Mouse (Mus musculus): ENCODE data around the gene Galr2. TPM values are rescaled to one million over a fixed set of nuclear protein-coding genes. Genes with fewer than 3 reads are reported as not detected.
"Not testable (repeated sequence)": the region's sequence is repeated elsewhere in the genome, so short reads cannot be mapped to it uniquely, and the experiment has no call there.

Gene Galr2
- total RNA-seq, 1 experiment = 1.8 TPM

DNA sequence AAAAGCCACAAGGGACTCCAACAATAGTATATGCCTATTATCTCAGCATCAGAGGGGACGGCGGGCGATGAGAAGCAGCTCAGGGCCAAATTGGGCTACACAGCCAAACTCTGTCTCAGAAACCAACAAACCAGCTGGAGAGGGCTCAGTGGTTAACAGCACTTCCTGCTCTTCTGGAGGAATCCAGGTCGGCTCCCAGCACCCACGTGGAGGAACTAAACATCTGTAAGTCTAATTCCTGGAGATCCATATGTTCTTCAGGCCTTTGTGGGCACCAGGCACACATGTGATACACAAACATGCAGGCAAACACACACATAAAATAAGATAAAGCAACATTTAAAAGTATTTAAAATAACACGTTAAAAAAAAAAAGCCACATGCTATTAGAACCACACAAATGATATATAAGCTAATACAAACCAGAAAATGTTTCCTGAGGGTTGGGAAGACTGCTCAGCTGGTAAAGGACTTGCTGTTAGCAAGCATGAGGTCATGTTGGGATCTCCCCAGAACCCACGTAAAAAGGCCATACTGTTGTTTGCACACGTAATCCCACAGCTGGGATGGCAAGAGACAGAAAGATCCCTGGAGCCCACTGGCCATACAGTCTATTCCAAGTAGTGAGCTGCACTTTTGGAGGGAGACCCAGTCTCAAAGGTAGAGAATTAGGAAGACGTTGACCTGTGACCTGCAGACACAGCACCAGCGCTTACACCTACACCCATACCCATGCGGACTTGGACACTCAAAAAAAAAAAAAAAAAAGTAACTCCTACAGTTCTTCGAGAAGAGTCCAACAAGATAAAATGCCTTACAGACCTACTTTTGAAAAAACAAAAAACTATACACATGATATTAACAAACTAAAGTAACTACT lies 7.9 kb upstream of the Galr2 start:
- in situ Hi-C loops (cut with MboI; ENCODE audit: low sequenced_read_pairs in 2 of 2, unreplicated experiment in 2 of 2) = no loop called here
- peak overlapping the region; percentile 16; the same call in 1 of the 2 replicates for H3K9ac ChIP-seq (ENCODE audit: insufficient read depth, low read depth, low read length, poor library complexity, severe bottlenecking)
- H3K9me3 ChIP-seq (ENCODE audit: control insufficient read depth, insufficient read depth, low read depth, low read length) = no peaks in the 10 kb centered on the region
- peaks cover 0 to 2% of the 10 kb centered on the region in 2 experiments; a peak in 1 of 4 replicates for H3K4me1 ChIP-seq (ENCODE audit: control insufficient read depth in 2 of 2, insufficient read depth in 2 of 2, low read length in 2 of 2, poor library complexity in 1 of 2)
- peak overlapping the region; percentile 69 to 86 for H3K4me3 ChIP-seq (ENCODE audit: insufficient read depth in 1 of 2, low read depth in 1 of 2, low read length in 2 of 2, poor library complexity in 1 of 2, severe bottlenecking in 1 of 2)
- no peak overlapping the region for H3K27ac ChIP-seq (ENCODE audit: insufficient read depth, low read depth, low read length, poor library complexity, severe bottlenecking)
- no peak for DNase-seq (ENCODE audit: low read depth, low spot score)
- peaks cover 14% of the 10 kb centered on the region for H3K36me3 ChIP-seq (ENCODE audit: control insufficient read depth, insufficient read depth, low read length, poor library complexity, severe bottlenecking)
- TF ChIP-seq MAFK (IDR thresholded peaks at IDR 0.05; ENCODE audit: insufficient read depth, low read depth, low read length) (no peak), ZNF384 (IDR thresholded peaks at IDR 0.05; ENCODE audit: low read depth, low read length) (0 out of 2 replicates have a peak, but pooled peaks have one; percentile 22), HCFC1 (IDR thresholded peaks at IDR 0.05; ENCODE audit: borderline replicate concordance, insufficient read depth, low read length) (no peak), ZC3H11A (IDR thresholded peaks at IDR 0.05; ENCODE audit: borderline replicate concordance, low read depth, low read length) (no peak)

DNA sequence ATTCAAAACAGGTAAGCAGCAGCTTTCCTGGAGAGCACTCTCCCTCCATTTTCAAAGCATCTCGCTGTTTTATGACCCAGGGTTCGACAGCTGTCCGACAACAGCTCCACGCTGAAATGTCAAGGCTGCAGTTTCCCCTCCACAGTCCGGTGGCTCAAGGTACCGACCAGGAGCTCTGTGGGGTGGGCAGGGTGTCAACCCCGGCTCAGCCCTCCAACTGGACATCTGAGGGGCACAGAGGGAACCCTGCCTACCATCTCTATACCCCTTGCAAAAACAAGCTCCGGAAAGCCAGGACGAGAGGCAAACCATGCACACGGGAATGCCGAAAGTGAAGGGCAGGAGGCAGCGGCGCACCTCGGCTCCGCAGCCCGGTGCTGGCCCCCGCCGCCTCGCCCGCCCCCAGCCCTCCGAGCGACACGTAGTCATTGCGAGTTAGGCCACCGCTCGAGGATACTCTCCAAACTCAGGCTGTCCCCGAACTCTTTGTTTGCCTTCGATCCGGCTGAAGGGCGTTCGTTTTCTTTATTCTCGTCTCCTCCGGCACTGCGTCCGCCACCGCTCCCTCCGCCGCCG lies 7.2 kb upstream of the Galr2 start:
- Histone ChIP-seq H3K4me1 (ENCODE audit: control insufficient read depth in 2 of 2, insufficient read depth in 2 of 2, low read length in 2 of 2, poor library complexity in 1 of 2) (peaks cover 0 to 2% of the 10 kb centered on the region in 2 experiments; a peak in 1 of 4 replicates), H3K9ac (ENCODE audit: insufficient read depth, low read depth, low read length, poor library complexity, severe bottlenecking) (peak overlapping the region; percentile 90), H3K36me3 (ENCODE audit: control insufficient read depth, insufficient read depth, low read length, poor library complexity, severe bottlenecking) (peaks cover 11% of the 10 kb centered on the region; the same call in 1 of the 2 replicates), H3K27ac (ENCODE audit: insufficient read depth, low read depth, low read length, poor library complexity, severe bottlenecking) (peak overlapping the region; percentile 11; the same call in 1 of the 2 replicates), H3K4me3 (ENCODE audit: insufficient read depth in 1 of 2, low read depth in 1 of 2, low read length in 2 of 2, poor library complexity in 1 of 2, severe bottlenecking in 1 of 2) (peak overlapping the region; percentile 69 to 86), H3K9me3 (ENCODE audit: control insufficient read depth, insufficient read depth, low read depth, low read length) (no peaks in the 10 kb centered on the region)
- in situ Hi-C loops (cut with MboI; ENCODE audit: low sequenced_read_pairs in 2 of 2, unreplicated experiment in 2 of 2) = no loop called here
- TF ChIP-seq CHD2 (IDR thresholded peaks at IDR 0.05; ENCODE audit: low read depth, low read length) (no peak), HCFC1 (IDR thresholded peaks at IDR 0.05; ENCODE audit: borderline replicate concordance, insufficient read depth, low read length) (no peak), MAFK (IDR thresholded peaks at IDR 0.05; ENCODE audit: insufficient read depth, low read depth, low read length) (no peak), ZNF384 (IDR thresholded peaks at IDR 0.05; ENCODE audit: low read depth, low read length) (no peak), ZC3H11A (IDR thresholded peaks at IDR 0.05; ENCODE audit: borderline replicate concordance, low read depth, low read length) (no peak)
- no peak for DNase-seq (ENCODE audit: low read depth, low spot score)

GRCm38 (mm10) chr11:116274045-116274666 lies 6.6 kb upstream of the Galr2 start, which contains the start of gene Srp68:
Srp68 (minus strand) TSS chr11:116274217.
- Histone ChIP-seq H3K4me1 (ENCODE audit: control insufficient read depth in 2 of 2, insufficient read depth in 2 of 2, low read length in 2 of 2, poor library complexity in 1 of 2) (peaks cover 0 to 2% of the 10 kb centered on the region in 2 experiments; a peak in 1 of 4 replicates), H3K27ac (ENCODE audit: insufficient read depth, low read depth, low read length, poor library complexity, severe bottlenecking) (peak within 1 kb of the TSS; percentile 12; the same call in 1 of the 2 replicates), H3K4me3 (ENCODE audit: insufficient read depth in 1 of 2, low read depth in 1 of 2, low read length in 2 of 2, poor library complexity in 1 of 2, severe bottlenecking in 1 of 2) (peak within 1 kb of the TSS; percentile 69 to 86), H3K9me3 (ENCODE audit: control insufficient read depth, insufficient read depth, low read depth, low read length) (no peaks in the 10 kb centered on the region), H3K9ac (ENCODE audit: insufficient read depth, low read depth, low read length, poor library complexity, severe bottlenecking) (peak within 1 kb of the TSS; percentile 90), H3K36me3 (ENCODE audit: control insufficient read depth, insufficient read depth, low read length, poor library complexity, severe bottlenecking) (peaks cover 11% of the 10 kb centered on the region; the same call in 1 of the 2 replicates)
- in situ Hi-C loops (cut with MboI; ENCODE audit: low sequenced_read_pairs in 2 of 2, unreplicated experiment in 2 of 2) = no loop called here
- DNase-seq (ENCODE audit: low read depth, low spot score) = peak; percentile 74
- TF ChIP-seq CHD2 (IDR thresholded peaks at IDR 0.05; ENCODE audit: low read depth, low read length) (no peak), HCFC1 (IDR thresholded peaks at IDR 0.05; ENCODE audit: borderline replicate concordance, insufficient read depth, low read length) (peak; percentile 82), MAFK (IDR thresholded peaks at IDR 0.05; ENCODE audit: insufficient read depth, low read depth, low read length) (no peak), ZNF384 (IDR thresholded peaks at IDR 0.05; ENCODE audit: low read depth, low read length) (no peak), ZC3H11A (IDR thresholded peaks at IDR 0.05; ENCODE audit: borderline replicate concordance, low read depth, low read length) (no peak)

- H3K9ac ChIP-seq (ENCODE audit: insufficient read depth, low read depth, low read length, poor library complexity, severe bottlenecking); DNase-seq (ENCODE audit: low read depth, low spot score); H3K36me3 ChIP-seq (ENCODE audit: control insufficient read depth, insufficient read depth, low read length, poor library complexity, severe bottlenecking); in situ Hi-C loops (cut with MboI; ENCODE audit: low sequenced_read_pairs in 2 of 2, unreplicated experiment in 2 of 2); H3K4me1 ChIP-seq (ENCODE audit: control insufficient read depth in 2 of 2, insufficient read depth in 2 of 2, low read length in 2 of 2, poor library complexity in 1 of 2); H3K4me3 ChIP-seq (ENCODE audit: insufficient read depth in 1 of 2, low read depth in 1 of 2, low read length in 2 of 2, poor library complexity in 1 of 2, severe bottlenecking in 1 of 2); H3K9me3 ChIP-seq (ENCODE audit: control insufficient read depth, insufficient read depth, low read depth, low read length); H3K27ac ChIP-seq (ENCODE audit: insufficient read depth, low read depth, low read length, poor library complexity, severe bottlenecking): not testable (repeated sequence)
These were observed 3.6 kb upstream of the Galr2 start for GRCm38 (mm10) chr11:116277184-116277583.
